Mouse (Mus musculus) small intestine, adult 2 months (tissue): ENCODE data around the gene Tnfrsf23. TPM values are rescaled to one million over a fixed set of nuclear protein-coding genes. Genes with fewer than 3 reads are reported as not detected.

Source experiments
- H3K27ac ChIP-seq: fragments of 200-500 bp; 2 replicates; pipeline ENCODE4 v1.5.1; 2012; ENCODE audit warnings: low read depth, low read length, control low read depth, inconsistent platforms; ENCODE audit not compliant: insufficient read depth
- H3K27me3 ChIP-seq: fragments of 200-500 bp; 2 replicates; pipeline ENCODE4 v1.6.1; 2012; ENCODE audit warnings: mild to moderate bottlenecking, moderate library complexity, low read length, inconsistent platforms; ENCODE audit not compliant: control insufficient read depth, insufficient read depth
- H3K36me3 ChIP-seq: fragments of 200-500 bp; 2 replicates; pipeline ENCODE4 v1.6.1; 2012; ENCODE audit warnings: mild to moderate bottlenecking, low read length, control low read depth, inconsistent platforms; ENCODE audit not compliant: control insufficient read depth, insufficient read depth
- H3K4me1 ChIP-seq: fragments of 200-500 bp; 2 replicates; pipeline ENCODE4 v1.6.1; 2012; ENCODE audit warnings: low read length, inconsistent platforms, mixed read lengths; ENCODE audit not compliant: control insufficient read depth, insufficient read depth, insufficient read length
- H3K4me3 ChIP-seq: fragments of 200-500 bp; 2 replicates; pipeline ENCODE4 v1.5.1; 2012; ENCODE audit warnings: low read depth, mild to moderate bottlenecking, control low read depth, inconsistent platforms, low read length, moderate library complexity
- CTCF ChIP-seq: fragments of 200-500 bp; IDR thresholded peaks from 2 replicates; pipeline ENCODE4 v1.5.1; 2012; ENCODE audit warnings: low read depth, mild to moderate bottlenecking, control low read depth, inconsistent platforms, low read length, moderate library complexity, mixed read lengths; ENCODE audit not compliant: insufficient replicate concordance, insufficient read length; ENCODE audit errors: extremely low read depth
- POLR2A ChIP-seq: fragments of 200-500 bp; IDR thresholded peaks from 2 replicates; pipeline ENCODE4 v1.6.1; 2012; ENCODE audit warnings: low read depth, mild to moderate bottlenecking, control low read depth, inconsistent platforms, low read length, moderate library complexity
- WGBS: fragments of 180-500 bp; shearing (Covaris S2); methylation state at CpG from one replicate; pipeline ENCODE4 v1.1.7; 2018; 5-methylcytosine and 5-hydroxymethylcytosine counted together
- polyA plus RNA-seq: library from polyadenylated mRNA; depleted of rRNA; stranded (reverse); fragments of >200 nt; gene quantifications from 2 replicates; pipeline ENCODE4 v1.2.3, GENCODE M21; 2012; rRNA removed

Tnfrsf23 gene
- polyA plus RNA-seq, 1 experiment = 2.9 TPM

DNA sequence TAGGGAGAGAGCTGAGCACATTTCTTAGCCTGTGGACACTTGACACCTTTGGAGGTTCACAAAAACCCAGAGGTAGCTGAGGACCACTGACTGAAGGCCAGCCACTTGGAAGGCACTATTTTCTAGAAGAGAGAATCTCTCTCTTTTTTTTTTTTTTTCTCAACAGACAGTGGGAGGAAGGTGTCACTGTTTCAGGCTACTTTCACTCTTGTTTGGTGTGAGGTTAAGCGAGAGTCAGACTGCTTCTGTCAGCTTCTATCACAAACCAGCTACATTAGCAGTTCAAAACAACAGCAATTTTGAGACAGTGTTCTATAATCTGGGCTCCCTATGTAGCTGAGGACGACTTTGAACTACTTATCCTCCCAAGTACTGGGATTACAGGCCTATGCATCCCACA is 59.5 kb downstream of the Tnfrsf23 start:
- Histone ChIP-seq H3K27me3 (no peaks in the 10 kb centered on the region), H3K4me1 (no peaks in the 10 kb centered on the region), H3K4me3 (no peak overlapping the region), H3K36me3 (no peaks in the 10 kb centered on the region), H3K27ac (no peak overlapping the region)
- 65% methylated on average over 2 of the region's 2 CpGs for WGBS
- TF ChIP-seq POLR2A = no peak
- no peak for TF ChIP-seq CTCF

DNA sequence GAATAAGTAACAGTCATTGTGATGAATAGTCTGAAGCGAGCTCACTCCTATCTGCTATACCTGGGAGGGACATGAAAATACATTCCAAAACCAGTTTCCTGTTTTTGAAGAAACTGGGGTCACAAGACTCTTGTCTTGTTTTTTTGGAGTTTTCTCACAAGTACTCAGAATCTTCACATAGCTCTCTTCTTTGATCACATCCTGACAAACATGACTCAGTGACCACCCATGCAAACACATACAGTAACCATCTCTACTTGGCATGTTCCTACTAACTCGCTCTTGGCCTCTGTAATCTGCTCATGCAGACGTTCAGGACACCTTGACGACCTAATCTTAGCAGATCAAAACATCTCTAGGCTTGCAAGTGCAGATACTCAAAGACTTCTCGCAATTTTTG is 60.5 kb downstream of the Tnfrsf23 start:
- H3K27me3 ChIP-seq = no peaks in the 10 kb centered on the region
- 59% methylated on average over 5 of the region's 5 CpGs for WGBS
- TF ChIP-seq POLR2A (no peak), CTCF (no peak)
- no peaks in the 10 kb centered on the region for H3K36me3 ChIP-seq
- H3K4me1 ChIP-seq = no peaks in the 10 kb centered on the region
- H3K4me3 ChIP-seq = no peak overlapping the region
- H3K27ac ChIP-seq = no peak overlapping the region

DNA sequence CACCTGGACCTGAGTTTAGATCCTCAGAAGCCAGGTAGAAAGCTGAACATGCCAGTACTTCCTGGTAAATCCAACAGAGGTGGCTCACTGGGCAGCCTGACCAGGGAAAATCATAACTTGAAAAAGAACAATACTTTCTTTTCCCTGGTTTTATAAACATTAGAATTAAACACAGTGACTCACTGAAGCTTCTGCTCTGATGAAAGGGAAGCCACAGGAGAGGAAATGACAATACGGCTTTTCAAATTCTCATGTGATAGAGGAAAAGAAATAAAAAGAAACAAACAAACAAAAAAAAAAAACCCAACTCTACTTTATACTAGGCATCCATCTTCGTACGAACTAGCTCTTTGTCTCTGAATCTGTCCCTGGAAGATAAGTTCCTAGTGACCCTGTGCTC is 61.1 kb downstream of the Tnfrsf23 start:
- no peak overlapping the region for H3K4me3 ChIP-seq
- H3K27me3 ChIP-seq = no peaks in the 10 kb centered on the region
- no peak overlapping the region for H3K27ac ChIP-seq
- no peaks in the 10 kb centered on the region for H3K36me3 ChIP-seq
- TF ChIP-seq POLR2A = no peak
- no peak for TF ChIP-seq CTCF
- H3K4me1 ChIP-seq = no peaks in the 10 kb centered on the region
- 63% methylated on average over 3 of the region's 3 CpGs for WGBS

DNA sequence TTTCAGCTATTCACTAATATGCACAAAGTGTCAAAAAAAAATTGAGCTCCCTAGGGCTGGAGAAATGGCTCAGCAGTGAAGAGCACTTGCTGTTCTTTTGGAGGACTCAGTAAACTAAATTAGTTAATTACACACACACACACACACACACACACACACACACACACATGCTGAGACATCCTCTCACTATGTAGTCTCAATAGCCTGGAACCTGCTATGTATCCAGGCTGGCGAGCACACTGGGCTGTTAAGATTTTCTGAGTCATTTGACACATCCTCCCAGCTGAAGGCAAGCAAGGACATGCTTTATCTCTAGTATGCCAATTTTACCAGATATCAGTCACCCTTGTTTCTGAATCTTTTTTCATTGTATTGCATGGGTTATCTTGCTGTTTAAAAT is 64.7 kb downstream of the Tnfrsf23 start:
- no peak overlapping the region for H3K27ac ChIP-seq
- H3K27me3 ChIP-seq = no peaks in the 10 kb centered on the region
- H3K36me3 ChIP-seq = no peaks in the 10 kb centered on the region
- WGBS = 19% methylated on average over 1 of the region's 1 CpGs
- no peaks in the 10 kb centered on the region for H3K4me1 ChIP-seq
- no peak for TF ChIP-seq CTCF
- TF ChIP-seq POLR2A = no peak
- H3K4me3 ChIP-seq = no peak overlapping the region

Other genes with a start within 250 kb of the Tnfrsf23 start
- gene Cdkn1c, start 224.8 kb downstream of the Tnfrsf23 start, polyA plus RNA-seq = 8.7 and 9.6 TPM in 2 replicates
- 249 and 251 TPM in 2 replicates for gene Slc22a18, start 212.1 kb downstream of the Tnfrsf23 start, polyA plus RNA-seq
- 2.5 and 5.0 TPM in 2 replicates for gene Phlda2, start 182.7 kb downstream of the Tnfrsf23 start, polyA plus RNA-seq
- 18.8 and 35.8 TPM in 2 replicates for gene Nap1l4, start 136.8 kb downstream of the Tnfrsf23 start, polyA plus RNA-seq
- gene Cars, start 85.8 kb downstream of the Tnfrsf23 start, polyA plus RNA-seq = 9.5 and 13.6 TPM in 2 replicates
- gene Tnfrsf26, start 57.1 kb downstream of the Tnfrsf23 start, polyA plus RNA-seq = 0.09 and 0.27 TPM in 2 replicates
- gene Tnfrsf22, start 36.2 kb downstream of the Tnfrsf23 start, polyA plus RNA-seq = 0.99 and 1.4 TPM in 2 replicates
- gene Osbpl5, start 71.1 kb upstream of the Tnfrsf23 start, polyA plus RNA-seq = 15.9 and 23.1 TPM in 2 replicates
- gene Mrgprg, start 81.1 kb upstream of the Tnfrsf23 start, polyA plus RNA-seq = 0.27 TPM in 1 of 2 replicates, not detected in the other
- gene Mrgpre, start 98.6 kb upstream of the Tnfrsf23 start, polyA plus RNA-seq = 1.6 and 3.6 TPM in 2 replicates
- 29.7 and 55.4 TPM in 2 replicates for gene Nadsyn1, start 137.0 kb upstream of the Tnfrsf23 start, polyA plus RNA-seq
- 56.9 and 114 TPM in 2 replicates for gene Dhcr7, start 137.3 kb upstream of the Tnfrsf23 start, polyA plus RNA-seq
- not detected in 2 replicates for gene Gm498, start 181.0 kb upstream of the Tnfrsf23 start, polyA plus RNA-seq